Mouse (Mus musculus) activated CD4-positive, CD25-positive, alpha-beta regulatory T cell, adult 4 months (primary cell): ENCODE measurements around the gene Tspyl4. TPM values are rescaled to one million over a fixed set of nuclear protein-coding genes. Genes with fewer than 3 reads are reported as not detected.
"Not testable (repeated sequence)": the region's sequence is repeated elsewhere in the genome, so short reads cannot be mapped to it uniquely, and the experiment has no call there.

Experiments used
- ATAC-seq: one replicate; pipeline ENCODE4 v1.8.0; 2017
- polyA plus RNA-seq, 2 experiments: library from polyadenylated mRNA; unstranded; fragments of 100-300 nt; shearing (Covaris generic); gene quantifications; one replicate each; pipeline ENCODE4 v1.2.1; 2017

The Tspyl4 gene
- 10 to 100 TPM; 12.1 to 15.8 TPM for polyA plus RNA-seq

DNA sequence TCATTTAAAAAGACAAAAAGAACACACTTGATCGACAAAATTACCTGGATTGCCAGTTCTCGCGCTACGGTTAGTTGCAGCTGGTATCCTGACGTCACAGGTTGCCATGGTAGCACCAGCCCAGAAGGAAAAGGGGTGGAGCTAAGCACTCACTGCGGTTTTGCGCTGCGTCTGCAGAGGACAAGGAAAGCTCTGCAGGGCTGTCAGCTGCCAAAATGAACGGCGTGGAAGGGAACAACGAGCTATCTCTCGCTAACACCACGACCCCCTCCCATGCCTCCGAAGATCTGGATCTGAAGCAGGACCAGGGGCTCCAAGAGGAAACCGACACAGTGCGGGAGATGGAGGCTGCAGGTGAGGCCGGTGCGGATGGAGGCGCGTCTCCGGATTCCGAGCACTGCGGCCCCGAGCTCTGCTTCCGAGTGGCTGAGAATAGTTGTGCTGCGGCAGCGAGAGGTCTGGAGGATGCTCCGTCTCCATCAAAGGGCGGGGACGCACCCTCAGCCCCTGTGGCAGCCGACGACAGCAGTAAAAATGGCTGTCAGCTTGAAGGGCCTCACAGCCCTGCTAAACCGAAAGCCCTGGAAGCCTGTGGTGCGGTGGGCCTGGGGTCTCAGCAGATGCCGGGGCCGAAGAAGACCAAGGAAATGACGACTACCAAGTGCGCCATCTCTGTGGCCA, at the start of gene Tspyl4:
Gene Tspyl4, plus strand, starts transcription at position 144 of the 681 bp plus-strand sequence.
- ATAC-seq, result peak; percentile 96

GRCm38 (mm10) chr10:34247757-34248156, 49.5 kb upstream of the Tspyl4 start:
- no peak for ATAC-seq

DNA sequence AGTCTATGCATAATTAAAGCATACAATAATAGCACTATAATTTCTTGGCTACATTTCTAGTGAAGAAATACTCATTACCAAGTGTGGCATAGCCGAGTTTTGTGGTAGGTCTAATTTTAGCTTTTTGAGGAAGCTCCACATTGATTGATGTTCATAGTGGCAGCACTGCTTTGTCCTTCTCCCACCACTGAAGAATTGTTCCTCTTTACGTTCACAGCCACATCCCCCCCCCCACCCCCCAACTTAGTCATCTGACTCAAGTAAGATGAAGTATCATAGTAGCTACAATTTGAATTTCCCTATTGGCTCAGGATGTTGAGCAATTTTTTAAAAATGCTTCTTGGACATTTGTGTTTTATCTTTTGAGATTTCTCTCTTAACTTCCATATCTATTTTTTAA, 47.6 kb upstream of the Tspyl4 start:
- ATAC-seq, result no peak

DNA sequence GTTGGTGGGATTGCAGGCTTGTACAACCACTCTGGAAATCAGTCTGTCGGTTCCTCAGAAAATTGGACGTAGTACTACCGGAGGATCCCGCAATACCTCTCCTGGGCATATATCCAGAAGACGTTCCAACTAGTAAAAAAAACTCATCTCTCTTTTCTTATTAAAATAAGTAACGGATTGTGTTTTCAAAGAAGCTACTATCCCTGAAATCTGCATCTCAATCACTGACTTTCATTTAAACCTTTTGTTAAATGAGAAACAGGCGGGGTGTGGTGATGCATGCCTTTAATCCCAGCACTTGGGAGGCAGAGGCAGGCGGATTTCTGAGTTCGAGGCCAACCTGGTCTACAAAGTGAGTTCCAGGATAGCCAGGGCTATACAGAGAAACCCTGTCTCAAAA, 44.4 kb upstream of the Tspyl4 start:
- not testable (repeated sequence) for ATAC-seq

DNA sequence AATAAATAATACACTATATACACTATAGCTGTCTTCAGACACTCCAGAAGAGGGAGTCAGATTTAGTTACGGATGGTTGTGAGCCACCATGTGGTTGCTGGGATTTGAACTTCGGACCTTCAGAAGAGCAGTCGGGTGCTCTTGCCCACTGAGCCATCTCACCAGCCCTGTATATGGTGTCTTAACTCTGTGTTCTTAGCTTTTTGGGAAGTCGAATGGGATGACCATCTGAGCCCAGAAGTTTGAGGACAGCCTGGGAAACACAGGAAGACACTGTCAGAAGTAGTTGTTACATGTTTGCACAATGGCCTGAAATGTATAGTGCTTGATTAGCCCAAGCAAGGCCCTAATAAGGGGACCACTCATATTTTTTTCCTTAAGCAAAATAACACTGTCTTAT, 32.1 kb upstream of the Tspyl4 start:
- no peak for ATAC-seq

DNA sequence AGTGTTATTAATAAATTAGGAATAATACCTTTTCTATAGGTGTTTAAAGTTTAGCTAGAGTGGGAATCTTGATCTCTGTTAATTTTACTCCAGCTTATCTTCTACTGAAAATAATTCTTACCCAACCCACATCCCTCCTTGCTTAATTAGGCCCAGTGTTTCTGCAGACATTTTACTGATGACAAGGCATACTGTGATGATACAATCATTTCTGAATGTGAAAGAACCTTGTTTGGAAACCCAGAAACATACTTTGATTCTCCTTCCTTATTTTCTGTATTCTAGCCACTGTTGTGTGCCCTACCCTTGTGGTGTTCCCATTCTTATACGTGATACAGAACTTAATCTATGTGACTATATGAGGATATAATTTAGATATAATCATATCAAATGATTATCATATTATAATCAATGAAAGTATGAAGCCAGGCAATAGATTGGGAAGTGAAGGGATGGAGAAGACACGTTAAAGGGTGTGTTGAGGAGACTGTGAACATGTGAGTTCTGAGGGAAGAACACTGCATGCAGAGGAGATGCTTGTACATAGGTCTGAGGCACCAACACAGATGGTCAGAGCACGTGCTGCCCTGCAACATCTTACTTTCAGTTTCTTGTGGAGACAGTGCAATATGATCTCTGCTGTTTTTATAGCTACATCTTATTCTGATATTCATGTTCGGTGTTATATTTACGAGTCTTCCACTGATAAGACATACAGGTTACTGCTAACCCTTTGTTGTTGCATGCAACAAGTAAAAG, 29.8 kb upstream of the Tspyl4 start:
- no peak for ATAC-seq

GRCm38 (mm10) chr10:34271681-34272080, 25.6 kb upstream of the Tspyl4 start:
- ATAC-seq, result no peak

DNA sequence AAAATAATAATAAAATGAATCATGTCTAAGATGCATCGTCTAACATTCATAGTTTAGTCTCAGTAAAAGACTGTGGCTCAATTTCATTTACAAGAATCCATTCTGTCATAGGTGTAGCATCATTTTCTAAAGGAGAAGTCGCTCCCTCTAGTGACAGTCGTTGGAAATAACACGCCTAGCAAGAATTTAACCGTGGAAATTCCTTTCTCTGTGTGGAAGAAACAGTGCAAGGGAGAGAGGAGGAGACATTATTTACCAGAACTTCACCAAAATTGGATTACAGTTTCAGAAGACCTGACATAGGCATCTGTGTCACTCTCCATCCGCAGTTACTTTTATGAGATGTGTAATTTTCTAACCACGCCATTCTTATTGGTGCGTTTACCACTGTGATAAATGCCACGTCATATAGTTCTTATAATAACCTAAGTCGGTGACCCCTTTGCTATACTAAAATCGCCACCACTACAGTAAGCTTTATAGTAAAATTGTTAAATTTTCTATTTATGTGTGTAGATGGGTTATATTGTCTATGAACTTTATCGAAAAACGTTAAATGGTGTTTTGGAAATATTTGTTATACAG, 16.6 kb upstream of the Tspyl4 start:
- peak; percentile 26 for ATAC-seq

- no peak for ATAC-seq
Measured at GRCm38 (mm10) chr10:34281211-34281961, 15.9 kb upstream of the Tspyl4 start.

GRCm38 (mm10) chr10:34281962-34282388, 15.3 kb upstream of the Tspyl4 start, which contains the start of gene Tspyl1:
Gene Tspyl1, plus strand, starts transcription at chr10:34282190.
- ATAC-seq, result peak; percentile 90

DNA sequence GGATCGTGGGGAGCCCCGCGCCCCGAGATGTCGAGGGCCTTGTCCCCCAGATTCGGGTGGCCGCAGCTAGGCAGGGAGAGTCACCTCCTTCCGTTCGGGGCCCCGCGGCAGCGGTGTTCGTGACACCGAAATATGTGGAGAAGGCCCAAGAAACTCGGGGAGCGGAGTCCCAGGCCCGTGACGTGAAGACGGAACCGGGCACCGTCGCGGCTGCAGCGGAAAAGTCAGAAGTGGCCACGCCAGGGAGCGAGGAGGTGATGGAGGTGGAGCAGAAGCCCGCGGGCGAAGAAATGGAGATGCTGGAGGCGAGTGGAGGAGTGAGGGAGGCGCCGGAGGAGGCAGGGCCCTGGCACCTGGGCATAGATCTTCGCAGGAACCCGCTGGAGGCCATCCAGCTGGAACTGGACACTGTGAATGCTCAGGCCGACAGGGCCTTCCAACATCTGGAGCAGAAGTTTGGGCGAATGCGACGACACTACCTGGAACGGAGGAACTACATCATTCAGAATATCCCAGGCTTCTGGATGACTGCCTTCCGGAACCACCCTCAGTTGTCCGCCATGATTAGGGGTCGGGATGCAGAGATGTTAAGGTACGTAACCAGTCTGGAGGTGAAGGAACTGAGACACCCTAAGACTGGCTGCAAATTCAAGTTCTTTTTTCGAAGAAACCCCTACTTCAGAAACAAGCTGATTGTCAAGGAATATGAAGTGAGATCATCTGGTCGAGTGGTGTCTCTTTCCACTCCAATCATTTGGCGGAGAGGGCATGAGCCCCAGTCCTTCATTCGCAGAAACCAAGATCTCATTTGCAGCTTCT, 14.6 kb upstream of the Tspyl4 start:
- ATAC-seq, result peak; percentile 8

DNA sequence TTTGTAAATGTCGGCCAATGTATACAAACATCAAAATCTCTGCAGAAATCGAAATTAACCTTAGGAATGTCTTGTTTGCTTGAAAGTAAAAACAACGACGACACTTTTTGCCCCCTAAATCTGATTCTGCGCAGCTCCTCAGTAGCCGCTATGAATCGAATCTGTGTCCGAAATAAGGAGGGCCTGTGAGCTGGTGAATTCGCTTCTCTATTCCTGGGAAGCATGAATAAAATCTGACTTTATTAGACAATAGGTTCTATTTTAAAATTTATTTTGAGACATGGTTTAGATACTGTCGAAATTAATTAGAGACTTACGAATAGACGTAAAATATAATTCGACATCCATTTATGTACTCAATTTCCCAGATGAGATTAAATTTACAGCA, 337 bp upstream of the Tspyl4 start:
- ATAC-seq, result no peak

GRCm38 (mm10) chr10:34297980-34298753, 925 bp downstream of the Tspyl4 start:
- peak; percentile 1 for ATAC-seq

DNA sequence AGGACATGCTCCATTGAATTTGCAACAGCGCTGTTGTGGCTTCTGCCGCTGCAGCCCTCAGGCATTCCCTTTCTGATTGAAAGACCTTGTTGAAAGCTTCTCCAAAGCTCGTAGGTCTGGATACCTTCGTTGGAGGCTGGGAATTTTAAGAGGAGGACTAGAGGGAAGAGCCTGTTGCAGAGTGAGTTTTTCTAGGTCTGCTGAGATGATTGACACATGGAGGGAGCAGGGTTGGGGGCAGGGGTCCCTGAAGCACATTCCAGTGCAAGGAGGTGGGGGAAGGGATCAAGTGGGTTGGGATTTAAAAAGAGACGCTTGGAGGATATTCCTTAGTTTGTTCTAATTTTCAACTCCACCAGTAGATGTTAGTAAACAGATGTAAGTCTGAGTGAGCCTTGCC, 3.1 kb downstream of the Tspyl4 start:
- no peak for ATAC-seq

- ATAC-seq, result no peak
Measured at GRCm38 (mm10) chr10:34307070-34307469, 9.8 kb downstream of the Tspyl4 start.

- ATAC-seq, result no peak
Measured at GRCm38 (mm10) chr10:34309915-34310685, 12.9 kb downstream of the Tspyl4 start.

- ATAC-seq, result no peak
Measured at GRCm38 (mm10) chr10:34312536-34312935, 15.3 kb downstream of the Tspyl4 start.

DNA sequence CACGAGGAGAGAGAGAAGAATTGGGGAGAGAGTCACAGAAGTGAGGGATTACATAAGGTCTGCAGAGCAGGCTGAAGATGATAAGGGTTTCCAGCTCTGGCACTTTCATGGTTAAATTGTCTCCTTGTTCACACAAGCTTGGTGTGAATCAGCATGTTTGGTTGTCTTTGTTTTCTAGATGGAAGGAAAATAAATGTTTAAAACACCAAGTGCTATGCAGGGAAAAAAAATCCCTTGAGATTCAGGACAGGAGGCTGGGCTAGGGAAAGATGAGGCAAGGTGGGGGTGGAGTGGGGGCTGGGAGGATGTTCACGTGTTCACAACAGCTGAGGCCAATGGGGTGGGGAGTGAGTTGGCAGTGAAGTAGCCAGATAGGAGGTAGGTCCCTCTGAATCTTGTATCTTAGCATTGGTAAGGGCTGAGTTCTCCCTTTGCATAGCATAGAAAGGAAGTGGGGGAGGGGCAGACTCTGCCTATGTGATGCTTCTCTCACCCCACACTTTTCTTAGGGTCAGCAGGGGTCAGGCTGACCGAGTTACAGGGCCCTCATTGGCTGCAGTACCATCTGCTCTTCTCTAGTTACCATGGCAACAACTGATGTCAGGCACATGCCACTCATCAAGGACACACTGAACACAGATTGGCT, 19.5 kb downstream of the Tspyl4 start:
- ATAC-seq, result no peak

DNA sequence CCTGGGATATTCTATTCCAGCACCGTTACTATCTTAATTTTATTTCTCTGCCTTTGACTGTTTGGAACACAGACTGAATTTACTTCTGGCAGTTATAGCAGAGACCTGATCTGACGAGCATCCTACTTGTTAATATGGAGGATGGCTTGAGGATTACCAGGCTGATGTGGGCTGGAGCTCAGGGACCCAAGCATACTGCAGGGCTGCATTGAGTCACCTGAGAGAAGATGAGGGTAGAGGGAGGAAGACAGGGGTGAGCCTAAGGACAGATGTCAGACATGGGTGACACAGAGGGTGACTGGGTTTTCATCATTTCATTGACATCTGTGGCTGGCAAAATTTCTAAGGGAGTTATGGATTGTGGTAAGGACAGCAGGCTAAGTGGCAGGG, 20.0 kb downstream of the Tspyl4 start:
- no peak for ATAC-seq

GRCm38 (mm10) chr10:34320809-34321208, 23.6 kb downstream of the Tspyl4 start:
- no peak for ATAC-seq
